Mouse (Mus musculus): ENCODE data around the gene Zswim4. TPM values are rescaled to one million over a fixed set of nuclear protein-coding genes. Genes with fewer than 3 reads are reported as not detected.
A peak's percentile ranks its signal among the peaks of the same experiment; 100 is the strongest.

Gene Zswim4
- polyA plus RNA-seq, 1 experiment: 63.1 TPM

DNA sequence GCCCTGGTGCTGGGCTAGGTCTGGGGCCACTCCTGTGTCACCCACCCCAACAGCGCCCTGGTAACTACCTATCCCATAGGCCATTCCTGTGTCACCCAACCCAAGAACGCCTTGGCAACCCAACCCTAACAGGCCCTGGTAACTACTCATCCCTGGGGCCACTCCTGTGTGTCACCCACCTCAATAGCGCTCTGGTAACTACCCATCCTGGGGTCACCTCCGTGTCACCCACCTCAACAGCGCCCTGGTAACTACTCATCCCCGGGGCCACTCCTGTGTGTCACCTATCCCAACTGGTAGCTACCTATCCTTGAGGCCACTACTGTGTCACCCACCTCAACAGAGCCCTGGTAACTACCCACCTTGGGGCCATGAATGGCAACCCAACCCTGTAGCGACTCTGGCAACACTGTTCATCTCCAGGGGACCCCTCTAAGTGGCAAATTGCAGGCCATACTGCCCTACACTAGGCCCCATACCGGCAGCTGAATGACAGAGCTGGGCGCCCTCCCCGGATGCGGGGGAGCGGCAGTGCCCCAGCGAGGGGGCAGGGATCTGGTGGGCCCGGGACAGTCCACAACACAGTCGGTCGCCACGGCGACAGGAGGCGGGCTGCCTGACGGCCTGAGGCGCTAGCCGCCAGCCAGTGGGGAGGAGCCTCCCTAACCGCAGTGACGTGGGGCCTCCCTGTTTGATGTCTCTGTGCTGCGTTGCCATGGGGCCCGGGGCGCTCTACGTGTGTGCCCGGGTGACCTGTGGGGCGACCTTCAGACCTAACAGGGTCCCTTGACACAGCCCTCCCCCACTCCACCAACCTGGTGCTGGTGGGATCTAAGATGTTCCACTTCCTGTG is 38.7 kb downstream of the Zswim4 start:
- TF ChIP-seq CTCF (IDR thresholded peaks at IDR 0.05; ENCODE audit: borderline replicate concordance, extremely low read depth, insufficient read depth, insufficient read length) (no peak), POLR2A (IDR thresholded peaks at IDR 0.05; ENCODE audit: borderline replicate concordance, extremely low read depth, insufficient read depth, insufficient read length, poor library complexity, severe bottlenecking) (no peak)
- peak; percentile 94 for DNase-seq (ENCODE audit: low read depth)

DNA sequence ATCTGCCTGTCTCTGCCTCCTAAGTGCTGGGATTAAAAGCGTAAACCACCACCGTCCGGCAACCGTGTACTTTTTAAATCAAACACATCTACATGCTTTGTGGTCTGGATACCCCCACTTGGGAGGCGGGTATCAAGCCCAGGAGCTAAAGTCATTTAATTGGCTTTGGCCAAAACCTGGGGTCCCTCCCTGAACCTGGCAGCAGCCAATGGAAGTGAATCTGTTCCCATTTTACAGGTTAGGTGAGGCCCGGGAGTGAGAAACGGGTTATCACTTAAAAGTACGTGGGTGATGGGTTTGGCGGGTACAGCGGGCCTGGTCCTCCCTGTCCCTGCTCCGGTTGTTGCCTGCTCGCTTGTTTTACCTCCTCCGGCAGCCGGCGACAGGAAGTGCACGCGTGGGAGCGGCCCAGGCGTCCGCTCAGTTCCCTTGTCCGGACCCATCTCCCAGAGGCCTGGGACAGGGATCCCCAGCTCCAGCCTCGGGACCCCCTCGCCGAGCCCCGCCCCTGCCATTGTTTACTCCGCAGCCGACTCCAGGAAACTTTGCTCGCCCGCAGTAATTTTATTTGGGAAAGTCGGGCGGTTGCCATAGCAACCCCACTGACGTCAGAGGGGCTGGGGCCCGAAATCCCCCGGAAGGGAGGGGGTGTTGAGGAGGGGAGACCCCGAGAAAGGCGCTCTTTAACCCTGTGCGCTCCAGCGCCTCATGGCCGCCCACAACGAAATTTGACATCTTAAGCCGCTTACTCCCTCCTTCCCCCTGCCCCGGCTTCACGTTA is 39.5 kb downstream of the Zswim4 start:
- TF ChIP-seq CTCF (IDR thresholded peaks at IDR 0.05; ENCODE audit: borderline replicate concordance, extremely low read depth, insufficient read depth, insufficient read length) (no peak), POLR2A (IDR thresholded peaks at IDR 0.05; ENCODE audit: borderline replicate concordance, extremely low read depth, insufficient read depth, insufficient read length, poor library complexity, severe bottlenecking) (no peak)
- DNase-seq (ENCODE audit: low read depth): peak; percentile 96

DNA sequence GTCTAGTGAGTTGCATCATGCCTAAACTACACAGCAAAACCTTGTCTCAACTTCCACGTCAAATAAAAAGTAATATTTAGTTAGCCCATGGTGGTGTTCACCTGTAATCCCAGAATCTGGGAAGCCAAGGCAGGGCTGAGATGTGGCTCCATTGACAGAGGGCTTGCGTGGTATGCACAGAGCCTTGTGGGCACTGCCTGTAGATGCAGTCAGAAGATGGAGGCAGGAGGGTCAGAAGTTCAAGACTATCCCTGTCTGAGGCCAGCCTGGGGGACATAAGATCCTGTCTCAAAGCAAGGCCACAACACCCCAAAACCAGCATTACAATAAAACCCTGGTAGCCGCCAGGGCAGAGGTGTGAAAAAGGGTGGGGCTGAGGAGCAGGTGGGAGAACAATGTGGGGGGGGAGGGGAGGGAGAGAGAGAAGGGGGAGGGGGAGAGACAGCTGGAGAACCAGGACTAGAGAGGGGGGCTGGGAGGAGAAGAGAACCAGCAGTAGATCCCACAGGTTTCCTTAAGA is 42.6 kb downstream of the Zswim4 start:
- DNase-seq (ENCODE audit: low read depth): no peak
- no peak for TF ChIP-seq POLR2A (IDR thresholded peaks at IDR 0.05; ENCODE audit: borderline replicate concordance, extremely low read depth, insufficient read depth, insufficient read length, poor library complexity, severe bottlenecking)
- no peak for TF ChIP-seq CTCF (IDR thresholded peaks at IDR 0.05; ENCODE audit: borderline replicate concordance, extremely low read depth, insufficient read depth, insufficient read length)

DNA sequence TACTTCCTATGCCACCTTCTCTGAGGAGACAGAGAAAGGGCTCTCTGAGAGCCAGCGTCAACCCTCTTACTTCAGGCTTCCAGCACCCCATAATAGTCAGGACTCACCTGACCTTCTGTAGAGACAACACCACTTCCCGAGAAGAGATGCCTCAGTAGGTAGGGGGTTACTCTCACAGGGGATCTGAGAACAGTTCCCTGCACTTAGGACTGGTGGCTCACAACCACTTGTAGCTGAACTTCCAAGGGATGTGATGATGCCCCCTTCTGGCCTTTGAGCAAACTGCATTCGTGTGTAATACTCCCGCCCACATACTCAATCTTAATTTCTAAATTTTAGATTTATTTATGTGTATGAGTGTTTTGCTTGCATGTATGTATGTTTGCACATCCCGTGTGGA is 43.3 kb downstream of the Zswim4 start:
- TF ChIP-seq POLR2A (IDR thresholded peaks at IDR 0.05; ENCODE audit: borderline replicate concordance, extremely low read depth, insufficient read depth, insufficient read length, poor library complexity, severe bottlenecking): no peak
- TF ChIP-seq CTCF (IDR thresholded peaks at IDR 0.05; ENCODE audit: borderline replicate concordance, extremely low read depth, insufficient read depth, insufficient read length): peak; percentile 19; the same call in 1 of the 2 replicates
- no peak for DNase-seq (ENCODE audit: low read depth)

DNA sequence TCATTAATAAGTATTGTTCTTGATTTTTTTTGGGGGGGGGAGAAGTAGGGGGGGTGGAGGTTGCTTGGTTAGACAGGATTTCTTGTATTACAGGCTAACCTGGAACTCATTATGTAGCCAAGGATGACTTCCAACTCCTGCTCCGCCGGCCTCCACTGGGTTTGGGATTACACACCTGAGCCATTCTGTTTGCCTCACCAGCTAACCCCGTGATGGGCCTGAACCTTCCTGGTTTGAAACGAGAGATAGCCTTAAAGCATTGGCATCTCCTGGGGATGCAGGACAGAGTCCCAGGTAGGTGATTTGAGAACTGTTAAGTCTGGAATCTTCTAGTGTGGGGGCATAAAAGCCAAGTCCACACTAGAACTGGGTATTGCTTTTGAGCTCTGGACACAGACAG is 43.7 kb downstream of the Zswim4 start:
- no peak for TF ChIP-seq CTCF (IDR thresholded peaks at IDR 0.05; ENCODE audit: borderline replicate concordance, extremely low read depth, insufficient read depth, insufficient read length)
- no peak for TF ChIP-seq POLR2A (IDR thresholded peaks at IDR 0.05; ENCODE audit: borderline replicate concordance, extremely low read depth, insufficient read depth, insufficient read length, poor library complexity, severe bottlenecking)
- DNase-seq (ENCODE audit: low read depth): no peak

DNA sequence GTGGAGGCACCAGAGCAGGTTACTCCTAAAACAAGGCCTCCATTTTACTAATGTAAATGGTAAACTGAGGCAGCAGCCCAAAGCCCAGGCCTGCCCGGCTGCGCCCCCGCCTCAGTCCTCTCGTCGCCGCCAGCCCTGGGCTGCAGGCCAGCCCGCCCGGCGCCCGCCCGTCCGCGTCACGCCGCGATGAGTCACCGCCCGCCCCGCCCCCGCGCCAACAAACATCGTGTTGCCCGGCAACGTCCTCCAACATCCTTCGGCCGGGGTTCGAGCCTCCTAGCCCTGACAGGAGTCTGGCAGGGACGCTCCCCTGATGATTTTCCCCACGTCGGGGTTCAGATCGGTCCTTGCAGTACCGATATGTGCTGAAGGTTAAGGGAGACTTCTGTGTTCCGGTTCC is 44.3 kb downstream of the Zswim4 start:
- peak; percentile 80 for DNase-seq (ENCODE audit: low read depth)

DNA sequence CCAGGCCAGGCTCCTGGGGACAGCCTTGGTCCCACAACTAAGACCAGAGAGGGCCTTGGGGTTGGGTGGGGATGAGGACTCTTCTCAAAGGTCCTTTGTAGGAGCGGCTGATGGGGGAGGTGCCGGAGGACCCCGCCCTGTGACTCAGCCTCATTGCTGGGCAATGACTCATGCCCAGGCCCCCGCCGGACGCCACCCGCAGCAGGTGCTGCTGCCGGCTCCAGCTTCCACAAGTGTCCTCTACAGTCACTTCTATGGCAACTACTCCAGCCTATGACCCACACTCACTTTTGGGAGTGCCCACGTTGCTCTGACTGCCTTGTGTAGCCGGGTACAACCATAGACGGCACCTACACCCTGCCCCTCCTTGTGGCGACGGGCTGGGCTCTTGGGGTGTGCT is 44.8 kb downstream of the Zswim4 start:
- no peak for TF ChIP-seq CTCF (IDR thresholded peaks at IDR 0.05; ENCODE audit: borderline replicate concordance, extremely low read depth, insufficient read depth, insufficient read length)
- no peak for TF ChIP-seq POLR2A (IDR thresholded peaks at IDR 0.05; ENCODE audit: borderline replicate concordance, extremely low read depth, insufficient read depth, insufficient read length, poor library complexity, severe bottlenecking)
- DNase-seq (ENCODE audit: low read depth): peak; percentile 50

More for the DNA sequence above, 44.3 kb downstream of the Zswim4 start:
- TF ChIP-seq POLR2A (IDR thresholded peaks at IDR 0.05; ENCODE audit: borderline replicate concordance, extremely low read depth, insufficient read depth, insufficient read length, poor library complexity, severe bottlenecking) (no peak), CTCF (IDR thresholded peaks at IDR 0.05; ENCODE audit: borderline replicate concordance, extremely low read depth, insufficient read depth, insufficient read length) (no peak)

DNA sequence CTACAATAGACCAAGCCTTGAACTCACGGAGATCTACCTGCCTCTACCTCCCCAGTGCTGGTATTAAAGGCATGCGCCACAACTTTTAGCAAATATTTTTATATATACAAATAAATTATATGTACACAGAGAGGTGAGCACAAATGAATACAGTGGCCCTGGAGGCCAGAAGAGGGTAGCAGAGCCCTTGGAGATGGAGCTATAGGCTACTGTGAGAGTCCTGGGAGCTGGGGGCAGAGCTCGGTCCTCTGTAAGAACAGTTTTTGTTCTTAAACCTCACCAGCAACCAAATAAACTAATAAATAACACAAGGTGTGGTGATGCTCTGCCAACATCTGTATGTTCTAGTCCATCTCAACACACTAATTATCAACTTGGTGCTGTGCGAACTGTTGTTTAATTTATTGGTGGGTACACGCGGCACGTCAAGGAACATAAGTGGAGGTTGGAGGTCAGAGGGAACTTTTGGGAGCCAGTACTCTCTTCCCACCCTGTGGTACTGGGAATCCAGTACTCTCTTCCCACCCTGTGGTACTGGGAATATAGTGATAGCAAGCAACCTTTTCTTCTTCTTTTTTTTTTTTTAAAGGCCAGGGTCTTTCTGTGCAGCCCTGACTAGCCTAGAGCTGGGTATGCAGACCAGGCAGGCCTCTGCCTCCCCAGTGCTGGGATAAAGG is 46.5 kb downstream of the Zswim4 start:
- TF ChIP-seq POLR2A (IDR thresholded peaks at IDR 0.05; ENCODE audit: borderline replicate concordance, extremely low read depth, insufficient read depth, insufficient read length, poor library complexity, severe bottlenecking): no peak
- TF ChIP-seq CTCF (IDR thresholded peaks at IDR 0.05; ENCODE audit: borderline replicate concordance, extremely low read depth, insufficient read depth, insufficient read length): no peak
- DNase-seq (ENCODE audit: low read depth): no peak

DNA sequence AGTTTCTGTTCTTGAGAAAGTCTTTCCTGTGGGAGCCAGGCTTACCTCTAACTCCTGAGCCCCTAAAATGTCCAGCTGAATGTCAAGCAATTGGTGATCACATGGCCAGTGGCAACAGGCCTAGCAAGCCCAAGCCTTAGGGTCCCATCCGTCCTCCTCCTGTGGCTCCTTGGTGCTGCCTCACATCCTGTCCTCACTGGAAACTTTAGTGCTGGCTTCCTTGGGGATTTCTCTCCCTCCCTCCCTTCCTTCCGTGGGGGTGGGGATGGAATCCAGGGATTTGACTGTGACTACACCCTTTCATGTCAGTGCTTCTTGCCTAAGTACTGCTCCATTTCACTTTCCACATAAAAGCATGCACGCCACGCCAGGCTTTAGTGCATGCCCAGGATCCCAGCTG is 47.3 kb downstream of the Zswim4 start:
- TF ChIP-seq CTCF (IDR thresholded peaks at IDR 0.05; ENCODE audit: borderline replicate concordance, extremely low read depth, insufficient read depth, insufficient read length) (no peak), POLR2A (IDR thresholded peaks at IDR 0.05; ENCODE audit: borderline replicate concordance, extremely low read depth, insufficient read depth, insufficient read length, poor library complexity, severe bottlenecking) (no peak)
- DNase-seq (ENCODE audit: low read depth): no peak

DNA sequence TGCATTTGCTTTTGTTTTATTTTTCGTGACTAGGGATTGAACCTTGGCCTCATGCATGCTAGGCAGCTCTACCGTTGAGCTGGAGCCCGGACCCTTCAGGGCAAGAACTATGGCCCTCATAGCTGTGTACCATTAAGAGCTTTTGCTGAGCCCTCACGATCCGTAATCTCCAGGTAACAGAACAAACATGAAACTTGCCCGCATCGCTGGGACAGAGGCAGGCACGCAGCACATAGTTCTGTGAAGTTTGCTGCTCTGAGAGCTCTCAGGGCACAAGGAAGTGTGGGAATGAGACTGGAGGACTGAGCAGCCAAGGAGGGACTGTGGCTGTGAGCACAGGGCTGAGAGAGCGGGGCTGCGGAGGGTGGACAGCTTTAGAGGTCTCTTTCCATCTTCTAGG is 48.2 kb downstream of the Zswim4 start:
- TF ChIP-seq POLR2A (IDR thresholded peaks at IDR 0.05; ENCODE audit: borderline replicate concordance, extremely low read depth, insufficient read depth, insufficient read length, poor library complexity, severe bottlenecking) (no peak), CTCF (IDR thresholded peaks at IDR 0.05; ENCODE audit: borderline replicate concordance, extremely low read depth, insufficient read depth, insufficient read length) (no peak)
- DNase-seq (ENCODE audit: low read depth): no peak
